Mouse (Mus musculus): ENCODE results near the gene Mfsd14a. TPM values are rescaled to one million over a fixed set of nuclear protein-coding genes. Genes with fewer than 3 reads are reported as not detected.
"Not testable (repeated sequence)": the region's sequence is repeated elsewhere in the genome, so short reads cannot be mapped to it uniquely, and the experiment has no call there.

Mfsd14a gene
- total RNA-seq (2017): 76.5 and 92.3 TPM in 2 replicates

GRCm38 (mm10) chr3:116662463-116662863, at the start of gene Mfsd14a:
Gene Mfsd14a (minus strand): TSS chr3:116662677.
- ATAC-seq (replicated peaks in 1 of 2; ENCODE audit: insufficient read depth in 1 of 2, low FRiP score in 2 of 2, low TSS enrichment in 1 of 2, low read depth in 1 of 2, poor library complexity in 2 of 2, severe bottlenecking in 2 of 2): peak; percentile 96 to 97

DNA sequence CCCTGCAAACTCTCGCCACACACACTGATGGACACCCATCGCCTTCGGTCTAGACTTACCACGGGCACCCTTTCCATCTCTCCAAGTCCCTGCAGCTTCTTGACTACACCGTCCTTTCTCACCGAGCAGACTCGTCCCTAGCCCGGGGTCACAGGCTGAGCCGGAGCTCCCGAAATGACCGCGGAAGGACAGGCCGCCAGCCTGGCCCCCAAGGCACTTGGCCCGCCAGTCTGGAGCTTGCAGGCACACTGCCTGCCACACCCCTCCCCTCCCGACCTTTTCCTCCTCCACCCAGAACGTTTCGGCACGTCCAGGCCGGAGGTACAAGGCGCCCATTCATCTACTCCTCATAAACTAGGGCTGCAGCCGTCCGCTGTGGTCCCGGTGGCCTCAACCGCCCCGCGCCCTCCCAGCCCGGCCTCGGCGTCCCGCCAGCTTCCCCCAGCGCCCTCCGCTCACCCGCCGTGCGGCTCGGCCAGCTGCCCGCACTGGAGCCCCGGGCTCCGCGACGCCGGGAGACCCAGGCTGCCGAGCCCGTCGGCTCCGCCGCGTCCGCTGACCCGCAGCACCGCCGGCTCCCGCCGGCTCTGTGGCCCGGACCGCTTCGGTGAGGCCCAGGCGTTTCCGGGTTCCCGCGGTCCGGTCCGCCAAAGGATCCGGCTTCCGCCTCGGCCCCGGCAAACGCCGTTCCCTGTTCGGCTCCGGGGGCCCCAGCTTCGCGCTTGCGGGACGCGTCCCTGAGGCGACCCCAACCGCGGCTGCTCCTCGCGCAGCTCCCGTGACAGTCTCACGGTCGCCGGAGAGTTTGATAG, 49.4 kb upstream of the Mfsd14a start:
- ATAC-seq (replicated peaks in 1 of 2; ENCODE audit: insufficient read depth in 1 of 2, low FRiP score in 2 of 2, low TSS enrichment in 1 of 2, low read depth in 1 of 2, poor library complexity in 2 of 2, severe bottlenecking in 2 of 2): peak; percentile 74 to 85

DNA sequence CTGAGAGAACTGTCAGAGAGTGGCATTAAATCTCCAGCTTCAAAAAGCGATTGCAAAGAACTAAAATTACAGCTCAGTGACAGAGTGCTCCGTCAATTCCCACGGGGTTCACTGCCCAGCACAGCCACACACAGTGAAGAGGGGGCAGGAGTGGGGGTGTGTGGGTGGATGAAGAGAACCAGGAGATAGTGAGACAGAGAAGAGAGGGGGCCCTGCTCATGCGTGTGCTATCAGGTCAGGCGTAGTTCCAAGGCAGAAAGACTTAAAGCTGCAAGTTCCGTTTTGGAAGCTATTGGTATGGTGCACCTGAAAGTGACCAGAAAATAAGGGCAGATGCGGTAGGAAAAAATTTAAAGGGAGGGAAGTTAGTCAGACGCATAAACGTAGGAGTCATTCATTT, 48.5 kb upstream of the Mfsd14a start:
- ATAC-seq (replicated peaks in 1 of 2; ENCODE audit: insufficient read depth in 1 of 2, low FRiP score in 2 of 2, low TSS enrichment in 1 of 2, low read depth in 1 of 2, poor library complexity in 2 of 2, severe bottlenecking in 2 of 2): peak in 1 of 2 experiments; percentile 29; a peak in 2 of 4 replicates

- ATAC-seq (replicated peaks in 1 of 2; ENCODE audit: insufficient read depth in 1 of 2, low FRiP score in 2 of 2, low TSS enrichment in 1 of 2, low read depth in 1 of 2, poor library complexity in 2 of 2, severe bottlenecking in 2 of 2): no peak
Observed at GRCm38 (mm10) chr3:116705637-116706204, 43.2 kb upstream of the Mfsd14a start.

GRCm38 (mm10) chr3:116703835-116704234, 41.4 kb upstream of the Mfsd14a start:
- no peak for ATAC-seq (replicated peaks in 1 of 2; ENCODE audit: insufficient read depth in 1 of 2, low FRiP score in 2 of 2, low TSS enrichment in 1 of 2, low read depth in 1 of 2, poor library complexity in 2 of 2, severe bottlenecking in 2 of 2)

DNA sequence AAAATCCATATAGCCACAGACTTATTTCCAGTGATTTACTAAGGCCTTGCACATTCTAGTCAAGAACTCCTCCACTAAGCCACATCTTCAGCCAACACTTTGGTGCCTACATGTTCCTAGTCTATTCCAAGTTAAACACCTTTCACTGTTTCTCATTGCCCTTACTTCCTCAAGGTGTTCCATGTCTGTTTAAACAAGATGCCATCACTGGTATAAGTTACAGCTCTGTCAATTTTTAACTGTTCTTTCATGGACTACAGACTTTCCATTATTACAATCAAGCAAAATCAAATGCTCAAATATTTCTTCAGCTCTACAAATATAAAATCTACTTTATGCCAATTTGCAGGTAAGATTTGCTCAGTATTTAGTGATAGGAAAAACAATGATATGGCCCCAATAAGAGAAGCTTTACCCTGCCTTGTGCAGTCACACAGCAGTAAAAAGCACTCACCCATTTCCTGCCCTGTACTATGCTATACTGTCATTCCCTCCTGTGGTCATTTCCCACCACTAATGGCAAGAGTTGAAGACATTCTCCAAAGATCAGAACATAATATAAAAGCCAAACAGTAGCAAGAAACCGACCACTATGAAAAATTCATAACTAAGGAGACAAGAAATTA, 40.3 kb upstream of the Mfsd14a start:
- ATAC-seq (replicated peaks in 1 of 2; ENCODE audit: insufficient read depth in 1 of 2, low FRiP score in 2 of 2, low TSS enrichment in 1 of 2, low read depth in 1 of 2, poor library complexity in 2 of 2, severe bottlenecking in 2 of 2): no peak

DNA sequence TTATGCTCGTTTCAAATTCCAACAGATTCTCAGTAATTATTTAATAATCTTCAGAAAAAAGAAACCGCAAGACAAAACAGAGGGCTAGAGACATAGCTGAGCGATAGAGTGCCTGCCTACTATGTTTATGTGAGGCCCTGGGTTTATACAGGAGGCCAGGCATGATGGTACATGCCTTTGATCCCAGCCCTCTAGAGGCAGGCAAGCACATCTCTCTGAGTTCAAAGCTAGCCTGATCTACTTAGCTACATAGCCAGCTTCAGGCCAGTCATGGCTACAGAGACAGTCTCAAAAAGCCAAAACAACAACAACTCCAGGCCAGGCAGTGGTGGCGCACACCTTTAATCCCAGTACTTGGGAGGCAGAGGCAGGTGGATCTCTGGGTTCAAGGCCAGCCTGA, 39.1 kb upstream of the Mfsd14a start:
- no peak for ATAC-seq (replicated peaks in 1 of 2; ENCODE audit: insufficient read depth in 1 of 2, low FRiP score in 2 of 2, low TSS enrichment in 1 of 2, low read depth in 1 of 2, poor library complexity in 2 of 2, severe bottlenecking in 2 of 2)

DNA sequence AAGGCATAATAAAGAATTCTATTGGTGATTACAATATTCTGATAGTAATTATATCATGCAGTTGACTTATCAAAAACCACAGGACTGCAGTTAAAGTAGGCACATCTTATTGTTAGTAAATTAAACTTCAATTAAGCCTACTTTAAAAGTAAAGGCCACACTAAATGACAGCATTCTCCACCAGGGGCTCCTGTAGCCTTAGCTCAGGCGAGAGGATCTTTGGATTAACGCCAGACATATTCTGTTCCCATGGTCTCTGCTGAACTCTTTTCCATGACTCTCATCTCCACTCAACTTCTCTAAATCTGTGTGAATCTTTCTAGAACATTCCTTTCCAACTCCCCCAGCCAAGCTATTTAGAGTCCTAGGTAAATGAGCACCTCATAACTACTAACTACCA, 36.3 kb upstream of the Mfsd14a start:
- ATAC-seq (replicated peaks in 1 of 2; ENCODE audit: insufficient read depth in 1 of 2, low FRiP score in 2 of 2, low TSS enrichment in 1 of 2, low read depth in 1 of 2, poor library complexity in 2 of 2, severe bottlenecking in 2 of 2): peak in 1 of 2 experiments; percentile 36; a peak in 1 of 4 replicates

GRCm38 (mm10) chr3:116695666-116695985, 33.1 kb upstream of the Mfsd14a start:
- no peak for ATAC-seq (replicated peaks in 1 of 2; ENCODE audit: insufficient read depth in 1 of 2, low FRiP score in 2 of 2, low TSS enrichment in 1 of 2, low read depth in 1 of 2, poor library complexity in 2 of 2, severe bottlenecking in 2 of 2)

DNA sequence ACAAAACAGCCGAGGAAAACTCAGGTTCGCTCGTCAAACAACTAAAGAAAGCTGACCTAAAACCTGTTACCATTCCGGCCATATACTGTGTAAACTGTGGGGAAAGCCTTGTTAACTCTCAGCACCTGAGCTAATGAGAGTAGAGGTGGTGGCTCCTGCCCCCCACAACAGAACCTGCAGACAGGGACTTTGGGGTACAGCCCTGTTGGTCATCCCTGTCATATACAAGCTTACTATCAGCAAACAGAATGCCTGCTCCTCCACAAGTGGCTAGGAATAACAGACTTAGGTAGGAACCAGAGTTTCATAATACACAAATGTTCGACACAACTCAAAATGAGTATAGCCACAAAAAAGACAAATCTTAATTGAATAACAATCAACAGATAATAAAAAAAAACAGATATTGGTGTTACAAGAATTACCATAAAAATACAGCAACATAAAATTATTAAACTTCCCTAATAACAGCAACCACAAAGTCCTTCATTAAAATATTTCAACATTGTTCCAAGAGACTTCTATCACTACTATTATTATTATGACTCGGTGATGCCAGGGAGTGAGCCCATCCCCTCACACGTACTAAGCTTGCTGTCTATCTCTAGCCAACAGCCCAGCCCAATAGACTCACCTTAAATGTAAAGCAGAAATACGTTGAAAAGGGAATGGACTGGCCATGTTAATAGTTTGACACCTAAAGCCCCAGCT, 32.6 kb upstream of the Mfsd14a start:
- no peak for ATAC-seq (replicated peaks in 1 of 2; ENCODE audit: insufficient read depth in 1 of 2, low FRiP score in 2 of 2, low TSS enrichment in 1 of 2, low read depth in 1 of 2, poor library complexity in 2 of 2, severe bottlenecking in 2 of 2)

GRCm38 (mm10) chr3:116694312-116694711, 31.8 kb upstream of the Mfsd14a start:
- ATAC-seq (replicated peaks in 1 of 2; ENCODE audit: insufficient read depth in 1 of 2, low FRiP score in 2 of 2, low TSS enrichment in 1 of 2, low read depth in 1 of 2, poor library complexity in 2 of 2, severe bottlenecking in 2 of 2): no peak

GRCm38 (mm10) chr3:116681160-116681559, 18.7 kb upstream of the Mfsd14a start, which contains the start of gene Gm43191:
Gene Gm43191 (minus strand): TSS chr3:116681260.
- ATAC-seq (replicated peaks in 1 of 2; ENCODE audit: insufficient read depth in 1 of 2, low FRiP score in 2 of 2, low TSS enrichment in 1 of 2, low read depth in 1 of 2, poor library complexity in 2 of 2, severe bottlenecking in 2 of 2): no peak

- ATAC-seq (replicated peaks in 1 of 2; ENCODE audit: insufficient read depth in 1 of 2, low FRiP score in 2 of 2, low TSS enrichment in 1 of 2, low read depth in 1 of 2, poor library complexity in 2 of 2, severe bottlenecking in 2 of 2): not testable (repeated sequence)
Observed at GRCm38 (mm10) chr3:116664281-116664680, 1.8 kb upstream of the Mfsd14a start.

DNA sequence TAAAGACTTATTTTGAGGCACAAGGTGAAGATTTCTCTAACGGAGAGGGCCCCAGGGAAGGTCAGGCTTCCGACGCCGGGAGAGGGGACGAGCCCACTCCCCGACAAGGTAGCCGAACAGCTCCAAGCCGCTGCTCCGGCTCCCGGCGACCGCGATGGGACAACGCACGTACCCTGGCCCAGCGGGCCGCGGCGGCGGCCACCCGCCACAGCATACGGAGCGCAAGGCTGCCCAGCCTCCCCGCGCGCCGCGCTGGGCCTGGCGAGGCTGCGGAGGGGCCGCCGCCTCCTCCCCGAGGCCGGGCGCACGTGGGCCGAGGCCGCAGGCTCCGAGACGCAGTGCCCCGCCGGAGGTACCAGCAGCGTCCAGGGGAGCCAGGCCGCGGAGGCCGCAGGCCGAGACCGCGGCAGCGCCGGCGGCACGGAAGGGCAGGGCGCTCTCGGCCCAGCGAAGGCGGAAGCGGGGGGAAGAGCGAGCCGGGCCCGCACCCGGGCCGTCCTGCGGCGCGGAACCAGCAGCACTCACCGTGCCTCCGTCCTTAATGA, 535 bp downstream of the Mfsd14a start:
- ATAC-seq (replicated peaks in 1 of 2; ENCODE audit: insufficient read depth in 1 of 2, low FRiP score in 2 of 2, low TSS enrichment in 1 of 2, low read depth in 1 of 2, poor library complexity in 2 of 2, severe bottlenecking in 2 of 2): peak; percentile 28 to 54

GRCm38 (mm10) chr3:116661288-116661869, 1.1 kb downstream of the Mfsd14a start:
- no peak for ATAC-seq (replicated peaks in 1 of 2; ENCODE audit: insufficient read depth in 1 of 2, low FRiP score in 2 of 2, low TSS enrichment in 1 of 2, low read depth in 1 of 2, poor library complexity in 2 of 2, severe bottlenecking in 2 of 2)

- ATAC-seq (replicated peaks in 1 of 2; ENCODE audit: insufficient read depth in 1 of 2, low FRiP score in 2 of 2, low TSS enrichment in 1 of 2, low read depth in 1 of 2, poor library complexity in 2 of 2, severe bottlenecking in 2 of 2): no peak
Observed at GRCm38 (mm10) chr3:116659856-116660430, 2.5 kb downstream of the Mfsd14a start.

All from hematopoietic stem cell, adult 5-6 weeks (primary cell).